14 mouse cellular contexts compared by ENCODE assay signal in the genomic region with DNA sequence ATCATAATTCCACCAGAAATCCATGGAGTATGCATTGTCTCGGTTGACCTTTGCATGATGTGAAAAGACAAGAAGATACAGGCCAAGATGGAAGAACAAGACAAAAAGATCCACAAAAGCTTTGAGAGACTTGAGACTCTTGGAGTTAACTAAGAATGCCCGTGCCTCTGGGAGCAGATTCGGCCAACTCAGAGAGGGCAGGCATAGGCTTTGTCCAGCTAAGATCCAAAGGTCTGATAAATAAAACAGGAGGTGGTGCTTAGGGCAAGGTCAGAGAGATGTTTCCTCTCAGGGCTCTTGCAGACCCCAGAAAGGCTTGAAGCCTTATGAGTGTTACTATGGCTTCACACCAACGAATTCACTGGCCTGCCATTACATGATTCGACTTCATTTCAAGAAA. TPM values are rescaled to one million over a fixed set of nuclear protein-coding genes. Genes with fewer than 3 reads are reported as not detected.
DNase-seq lines count a peak whose midpoint lies in the region; ATAC-seq and TF ChIP-seq lines count a peak whose summit lies in the region.
"Had no signal": no experiment of that assay in that cellular context is flagged by ENCODE, and none has a peak within 500 bp of the region (broad histone marks: within the 10 kb centered on the region; RNA-seq: fewer than 3 reads in every experiment).

No protein-coding gene starts in this region.

- H3K9ac ChIP-seq in kidney, embryonic 14.5 days (ENCODE audit: low read depth, low read length): no peak overlapping the region
- no peak overlapping the region for H3K9ac ChIP-seq in lung, embryonic 16.5 days (ENCODE audit: low read length)
- H3K9ac ChIP-seq in kidney, postnatal 0 days (ENCODE audit: low read depth, low read length): no peak overlapping the region
- no peak overlapping the region for H3K9ac ChIP-seq in stomach, embryonic 15.5 days
- H3K9ac ChIP-seq: forebrain, embryonic 12.5 days; hindbrain, embryonic 13.5 days had no signal

- no peak overlapping the region for H3K4me3 ChIP-seq in kidney, embryonic 14.5 days (ENCODE audit: low read length)
- no peak overlapping the region for H3K4me3 ChIP-seq in lung, embryonic 16.5 days (ENCODE audit: low read length)
- no peak overlapping the region for H3K4me3 ChIP-seq in lung, adult 2 months (replicated peaks; ENCODE audit: extremely low read depth, low read depth, low read length)
- H3K4me3 ChIP-seq in kidney, postnatal 0 days (replicated peaks; ENCODE audit: low read depth, low read length): no peak overlapping the region
- H3K4me3 ChIP-seq in stomach, embryonic 15.5 days (replicated peaks): no peak overlapping the region
- H3K4me3 ChIP-seq: forebrain, embryonic 12.5 days; hindbrain, embryonic 13.5 days had no signal

- H3K36me3 ChIP-seq in kidney, embryonic 14.5 days (ENCODE audit: control insufficient read depth, insufficient read depth, low read length): no peaks in the 10 kb centered on the region
- no peaks in the 10 kb centered on the region for H3K36me3 ChIP-seq in lung, embryonic 16.5 days (ENCODE audit: control insufficient read depth, insufficient read depth, low read length)
- no peaks in the 10 kb centered on the region for H3K36me3 ChIP-seq in kidney, postnatal 0 days (ENCODE audit: insufficient read depth, low read length)
- H3K36me3 ChIP-seq in stomach, embryonic 15.5 days: no peaks in the 10 kb centered on the region
- H3K36me3 ChIP-seq: forebrain, embryonic 12.5 days; hindbrain, embryonic 13.5 days had no signal

- no peaks in the 10 kb centered on the region for H3K27me3 ChIP-seq in kidney, embryonic 14.5 days (ENCODE audit: control insufficient read depth, insufficient read depth, low read length)
- no peaks in the 10 kb centered on the region for H3K27me3 ChIP-seq in lung, embryonic 16.5 days (ENCODE audit: control insufficient read depth, insufficient read depth, low read depth, low read length)
- no peaks in the 10 kb centered on the region for H3K27me3 ChIP-seq in kidney, postnatal 0 days (ENCODE audit: insufficient read depth, low read length)
- no peaks in the 10 kb centered on the region for H3K27me3 ChIP-seq in stomach, embryonic 15.5 days (replicated peaks)
- H3K27me3 ChIP-seq: forebrain, embryonic 12.5 days; hindbrain, embryonic 13.5 days had no signal

- 82% methylated on average over 5 of the region's 5 CpGs for WGBS in kidney, embryonic 14.5 days
- WGBS in lung, embryonic 16.5 days: 83% methylated on average over 5 of the region's 5 CpGs
- 90% methylated on average over 5 of the region's 5 CpGs for WGBS in lung, adult 2 months
- 87% methylated on average over 5 of the region's 5 CpGs for WGBS in kidney, postnatal 0 days
- 83% methylated on average over 5 of the region's 5 CpGs for WGBS in stomach, embryonic 15.5 days

- no peak overlapping the region for H3K4me2 ChIP-seq in kidney, embryonic 14.5 days (replicated peaks; ENCODE audit: low read depth, low read length)
- no peak overlapping the region for H3K4me2 ChIP-seq in lung, embryonic 16.5 days (ENCODE audit: low read depth, low read length)
- H3K4me2 ChIP-seq in kidney, postnatal 0 days (ENCODE audit: low read length): no peak overlapping the region
- H3K4me2 ChIP-seq in stomach, embryonic 15.5 days: no peak overlapping the region
- H3K4me2 ChIP-seq: forebrain, embryonic 12.5 days; heart, embryonic 11.5 days; hindbrain, embryonic 13.5 days had no signal

- TF ChIP-seq POLR2A in lung, adult 2 months (IDR thresholded peaks at IDR 0.05; ENCODE audit: borderline replicate concordance, extremely low read depth, low read depth, low read length): no peak

- H3K9me3 ChIP-seq in kidney, embryonic 14.5 days (ENCODE audit: control insufficient read depth, low read length): no peaks in the 10 kb centered on the region
- H3K9me3 ChIP-seq in lung, embryonic 16.5 days (ENCODE audit: control insufficient read depth, low read length): no peaks in the 10 kb centered on the region
- no peaks in the 10 kb centered on the region for H3K9me3 ChIP-seq in kidney, postnatal 0 days (replicated peaks; ENCODE audit: low read length)
- no peaks in the 10 kb centered on the region for H3K9me3 ChIP-seq in stomach, embryonic 15.5 days
- H3K9me3 ChIP-seq: forebrain, embryonic 12.5 days; hindbrain, embryonic 13.5 days had no signal

- H3K4me1 ChIP-seq in kidney, embryonic 14.5 days (ENCODE audit: control insufficient read depth, insufficient read depth, low read length): peaks cover 9% of the 10 kb centered on the region; the same call in 1 of the 2 replicates
- peaks cover 9% of the 10 kb centered on the region for H3K4me1 ChIP-seq in lung, embryonic 16.5 days (replicated peaks; ENCODE audit: control insufficient read depth, insufficient read depth, low read length)
- H3K4me1 ChIP-seq in lung, adult 2 months (ENCODE audit: control insufficient read depth, insufficient read depth, low read length): no peaks in the 10 kb centered on the region; the same call in 1 of the 2 replicates
- no peaks in the 10 kb centered on the region for H3K4me1 ChIP-seq in kidney, postnatal 0 days (replicated peaks; ENCODE audit: insufficient read depth, low read length)
- peaks cover 15% of the 10 kb centered on the region; the same call in 1 of the 2 replicates for H3K4me1 ChIP-seq in stomach, embryonic 15.5 days
- H3K4me1 ChIP-seq: hindbrain, embryonic 13.5 days had no signal

- H3K27ac ChIP-seq in kidney, embryonic 14.5 days (ENCODE audit: low read depth, low read length): no peak overlapping the region
- H3K27ac ChIP-seq in lung, embryonic 16.5 days (ENCODE audit: low read length): peak overlapping the region; percentile 89
- 0 out of 2 replicates have a peak overlapping the region, but pooled peaks have one; percentile 1 for H3K27ac ChIP-seq in kidney, postnatal 0 days
- H3K27ac ChIP-seq in stomach, embryonic 15.5 days: peak overlapping the region; percentile 66; the same call in 1 of the 2 replicates
- H3K27ac ChIP-seq: forebrain, embryonic 12.5 days; hindbrain, embryonic 13.5 days had no signal

- TF ChIP-seq CTCF in lung, adult 2 months (IDR thresholded peaks at IDR 0.05; ENCODE audit: insufficient read depth, low read length): no peak
- TF ChIP-seq CTCF in kidney, postnatal 0 days (IDR thresholded peaks at IDR 0.05; ENCODE audit: low read depth): no peak

- peak; percentile 50 to 56 for DNase-seq in kidney, adult 8-10 months
- no peak for DNase-seq in lung, adult 2 months
- no peak for DNase-seq in kidney, postnatal 0 days (ENCODE audit: low spot score)
- no peak for DNase-seq in urinary bladder, adult 18-20 months (ENCODE audit: low spot score in 2 of 2)
- DNase-seq: adrenal gland, postnatal 36 days; embryo, embryonic 11 days; heart, postnatal 14 days; lung, adult 18-20 months had no signal

- no peak for ATAC-seq in kidney, embryonic 14.5 days (ENCODE audit: low FRiP score, low TSS enrichment)
- no peak for ATAC-seq in lung, embryonic 16.5 days (ENCODE audit: low read depth)
- ATAC-seq in kidney, postnatal 0 days (replicated peaks; ENCODE audit: low FRiP score, low read depth): no peak
- ATAC-seq in stomach, embryonic 15.5 days (ENCODE audit: insufficient read depth, low FRiP score, low read depth): no peak

RNA-seq across cellular contexts. Expression of gene Gclm, which starts 45.3 kb away (rescaled TPM):
- 67.9 and 76.2 TPM in 2 replicates for polyA plus RNA-seq in kidney, embryonic 14.5 days (2014; fragmentation: Nextera tagmentation; extraction: Ambion mirVana)
- 72.9 and 78.0 TPM in 2 replicates for polyA plus RNA-seq in lung, embryonic 16.5 days (2015; fragmentation: Nextera tagmentation; extraction: Ambion mirVana)
- 43.6 and 63.2 TPM in 2 replicates for polyA plus RNA-seq in lung, adult 2 months (2012; rRNA removed)
- polyA plus RNA-seq in kidney, postnatal 0 days (2015; fragmentation: Nextera tagmentation; extraction: Ambion mirVana): 238 and 242 TPM in 2 replicates
- 82.8 and 119 TPM in 2 replicates for polyA plus RNA-seq in stomach, embryonic 15.5 days (2015; fragmentation: Nextera tagmentation; extraction: Ambion mirVana)

Comparison
In these comparisons a context has a peak if more than half of its experiments do, and no peak if none do; other contexts are left out.
1. DNase-seq: peak in kidney, adult 8-10 months (2 of 2); none in lung, adult 2 months (single experiment), kidney, postnatal 0 days (single experiment) and urinary bladder, adult 18-20 months (0 of 2).